Mouse (Mus musculus) CD4-positive naive resting alpha-beta T cell, adult 76 days (primary cell): ENCODE data around the gene Gm28036. TPM values are rescaled to one million over a fixed set of nuclear protein-coding genes. Genes with fewer than 3 reads are reported as not detected.

Source experiments
- total RNA-seq: library from RNA; stranded (reverse); gene quantifications from one replicate; pipeline ENCODE4 v1.2.4, GENCODE M21; 2023

Gene Gm28036
- 26.2 TPM for total RNA-seq

DNA sequence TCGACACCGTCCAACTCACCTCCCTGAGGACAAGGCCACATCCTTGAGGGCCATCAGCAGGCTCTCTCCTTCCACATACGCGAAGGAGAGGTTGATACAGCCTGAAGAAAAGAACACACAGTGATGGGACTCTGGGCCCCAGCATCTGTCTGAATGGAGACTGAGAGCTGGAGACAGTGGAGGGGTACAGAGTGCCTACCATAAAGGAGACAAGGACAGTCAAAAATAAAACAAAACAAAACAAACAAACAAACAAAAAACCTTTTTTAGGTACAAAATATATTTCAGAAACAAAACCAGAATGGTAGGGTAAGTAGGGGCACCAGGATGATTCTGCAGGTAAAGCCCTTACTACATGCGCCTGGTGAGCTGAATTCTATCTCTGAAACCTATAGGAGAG is at the start of gene Gm28036:
Gm28036 (minus strand) TSS at position 101 of the 400 bp plus-strand sequence.

DNA sequence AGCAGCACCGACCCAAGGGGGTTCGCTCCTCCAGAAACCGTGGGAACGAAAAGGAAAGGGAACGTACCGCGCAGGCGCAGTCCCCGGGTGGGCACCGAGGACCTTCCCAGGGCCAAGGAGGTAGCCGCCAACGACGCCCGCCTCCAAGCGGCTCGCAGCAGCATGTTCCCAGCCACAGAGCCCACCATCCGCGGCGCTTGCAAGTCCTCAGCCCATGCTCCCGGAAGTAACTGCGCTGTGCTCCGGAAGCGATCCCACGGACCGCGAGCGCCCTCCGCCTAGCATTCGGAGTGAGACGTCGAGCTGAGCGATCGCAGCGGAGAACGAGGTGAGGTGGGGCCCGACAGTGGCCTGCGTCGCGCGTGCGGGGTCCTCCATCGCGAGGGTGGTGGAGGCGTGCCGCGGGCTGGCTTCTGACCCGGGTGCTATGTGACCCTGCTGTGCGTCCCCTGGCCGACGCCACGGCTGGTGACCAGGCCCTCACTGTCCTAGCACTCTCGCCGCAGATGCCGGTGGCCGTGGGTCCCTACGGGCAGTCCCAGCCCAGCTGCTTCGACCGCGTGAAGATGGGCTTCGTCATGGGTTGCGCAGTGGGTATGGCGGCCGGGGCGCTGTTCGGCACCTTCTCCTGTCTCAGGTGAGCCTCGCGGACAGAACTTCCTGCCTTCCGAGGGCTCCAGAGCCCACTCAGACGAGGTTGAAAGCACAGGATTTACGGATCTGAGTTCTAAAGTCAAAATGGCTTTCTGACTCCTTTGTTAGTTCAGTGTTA is 17.2 kb upstream of the Gm28036 start, which contains the start of the genes Romo1 and Nfs1:
Romo1 (plus strand) TSS at position 87 of the 772 bp plus-strand sequence.
Nfs1 (minus strand) TSS at position 234 of the 772 bp plus-strand sequence.

DNA sequence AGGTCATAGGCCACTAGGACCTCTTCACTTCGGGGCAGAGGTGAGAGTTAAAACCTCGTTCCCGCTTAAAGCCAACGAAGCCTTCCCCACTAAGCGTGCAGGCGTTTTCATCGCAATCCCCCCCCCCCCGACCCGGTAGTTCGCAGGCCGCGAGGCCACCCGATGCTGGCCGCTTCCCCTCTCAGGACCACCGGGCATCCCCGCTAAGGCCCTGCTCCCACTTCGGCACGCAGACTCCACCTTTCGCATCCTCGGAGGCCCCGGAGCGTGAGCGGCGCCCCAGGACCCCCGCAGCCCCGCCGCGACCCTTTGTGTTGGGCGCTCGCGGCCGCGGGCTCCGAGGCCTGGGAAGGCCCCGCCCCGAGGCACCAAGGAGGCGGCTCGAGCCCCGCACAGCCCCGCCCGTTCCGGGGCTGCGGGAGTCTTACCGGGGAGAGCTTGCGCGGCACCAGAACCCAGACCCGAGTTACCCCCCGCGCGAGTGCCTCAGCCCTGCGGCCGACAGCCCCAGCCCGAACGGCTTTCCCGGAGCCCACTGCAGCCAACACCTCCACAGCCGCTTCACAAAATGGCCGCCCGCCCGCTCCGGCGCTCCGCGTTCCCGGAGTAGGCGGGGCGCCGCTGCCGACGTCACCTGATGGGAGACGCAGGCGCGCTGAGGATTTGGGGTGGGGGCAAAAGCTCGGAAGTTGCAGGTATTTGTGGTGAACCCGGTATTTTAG is 15.4 kb downstream of the Gm28036 start, which contains the start of the genes Cpne1 and Rbm12:
Cpne1 (minus strand) TSS at position 608 of the 722 bp plus-strand sequence.
Rbm12 (minus strand) TSS at position 621 of the 722 bp plus-strand sequence.

DNA sequence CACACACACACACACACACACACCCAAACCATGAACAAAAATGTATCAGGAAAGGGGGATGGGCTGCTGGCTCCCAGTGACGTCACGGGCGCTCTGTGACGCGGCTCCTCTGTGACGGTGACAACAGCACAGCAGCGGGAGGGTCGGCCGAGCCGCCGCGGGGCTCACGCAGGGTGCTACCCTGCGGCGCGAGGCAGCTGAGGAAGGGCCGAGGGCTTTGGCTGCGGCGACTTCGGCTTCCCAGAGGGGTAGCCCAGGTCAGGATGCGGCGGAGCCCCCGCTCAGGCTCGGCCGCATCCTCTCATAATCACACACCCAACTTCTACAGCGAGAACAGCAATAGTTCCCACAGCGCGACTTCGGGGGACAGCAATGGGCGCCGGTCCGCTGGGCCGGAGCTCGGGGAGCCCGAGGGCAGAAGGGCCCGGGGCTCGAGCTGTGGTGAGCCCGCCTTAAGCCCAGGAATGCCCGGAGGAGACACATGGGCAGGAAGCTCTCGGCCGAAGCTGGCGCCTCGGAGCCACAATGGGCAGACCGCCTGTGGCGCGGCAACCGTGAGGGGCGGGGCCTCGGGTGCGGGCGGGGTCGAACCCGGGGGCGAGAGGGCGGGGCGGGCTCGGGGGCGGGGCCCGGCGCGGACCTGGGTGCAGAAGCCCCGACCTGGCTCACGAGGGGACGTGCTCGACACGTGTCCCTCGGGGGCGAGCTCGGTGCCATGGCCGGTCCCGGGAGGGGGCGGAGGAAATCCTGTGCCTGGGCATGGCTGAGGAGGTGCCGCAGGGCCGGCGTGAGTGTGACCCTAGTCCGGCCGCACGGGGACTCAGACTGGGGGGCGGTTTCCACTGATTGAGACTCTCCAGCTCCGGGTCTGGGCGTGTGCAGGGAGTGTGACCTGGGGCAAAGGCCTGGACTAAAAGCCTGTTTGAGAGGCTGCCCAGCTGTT is 61.5 kb downstream of the Gm28036 start, which contains the start of gene Spag4:
Spag4 (plus strand) TSS at position 77 of the 943 bp plus-strand sequence.

DNA sequence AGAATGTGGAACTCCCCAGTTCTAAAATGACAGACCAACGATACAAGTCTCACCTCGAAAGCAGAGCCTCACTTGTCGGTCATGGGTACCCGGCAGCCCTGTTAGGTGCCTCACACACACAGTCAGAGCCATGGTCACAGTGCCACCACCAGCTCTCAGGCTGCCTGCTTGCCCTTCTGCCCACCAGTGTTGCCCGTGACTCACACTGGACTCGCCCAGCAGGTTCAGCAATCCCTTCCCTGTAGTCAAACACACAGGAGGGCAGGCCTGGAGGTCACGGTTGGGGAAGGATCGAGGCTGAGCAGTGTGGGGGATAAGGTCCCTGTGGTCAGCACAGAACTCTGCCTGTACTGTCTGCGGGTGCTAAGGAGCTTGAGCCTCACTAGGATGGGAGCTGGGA is 74.1 kb downstream of the Gm28036 start, which contains the start of gene Fer1l4:
Fer1l4 (minus strand) TSS at position 132 of the 400 bp plus-strand sequence.

Other genes with a start within 250 kb of the Gm28036 start
- 33.5 TPM for gene Uqcc1, start 196.8 kb downstream of the Gm28036 start, total RNA-seq
- not detected for gene Gm15557, start 186.4 kb downstream of the Gm28036 start, total RNA-seq
- not detected for gene Gdf5, start 181.7 kb downstream of the Gm28036 start, total RNA-seq
- gene Cep250, start 170.6 kb downstream of the Gm28036 start, total RNA-seq = 44.8 TPM
- 2.0 TPM for gene 6430550D23Rik, start 119.1 kb downstream of the Gm28036 start, total RNA-seq
- 52.1 TPM for gene Ergic3, start 119.0 kb downstream of the Gm28036 start, total RNA-seq
- not detected for gene Fer1l4, start 74.1 kb downstream of the Gm28036 start, total RNA-seq
- 4.8 TPM for gene Spag4, start 61.9 kb downstream of the Gm28036 start, total RNA-seq
- 45.9 TPM for gene Cpne1, start 15.1 kb downstream of the Gm28036 start, total RNA-seq
- 23.6 TPM for gene Rbm12, start 15.1 kb downstream of the Gm28036 start, total RNA-seq
- 46.3 TPM for gene Romo1, start 16.9 kb upstream of the Gm28036 start, total RNA-seq
- 24.6 TPM for gene Nfs1, start 17.1 kb upstream of the Gm28036 start, total RNA-seq
- gene Rbm39, start 53.1 kb upstream of the Gm28036 start, total RNA-seq = 2,783 TPM
- 84.2 TPM for gene Phf20, start 69.4 kb upstream of the Gm28036 start, total RNA-seq
- 7.6 TPM for gene Cnbd2, start 185.2 kb upstream of the Gm28036 start, total RNA-seq
- 90.8 TPM for gene Scand1, start 185.6 kb upstream of the Gm28036 start, total RNA-seq